ENCODE assay signal across 12 mouse cellular contexts in genomic region chr8:88301589-88302437, GRCm38 (mm10). TPM values are rescaled to one million over a fixed set of nuclear protein-coding genes. Genes with fewer than 3 reads are reported as not detected.
A peak's percentile ranks its signal among the peaks of the same experiment; 100 is the strongest.
DNase-seq lines count a peak whose midpoint lies in the region; ATAC-seq and TF ChIP-seq lines count a peak whose summit lies in the region.
"Had no signal": no experiment of that assay in that cellular context is flagged by ENCODE, and none has a peak within 500 bp of the region (broad histone marks: within the 10 kb centered on the region; RNA-seq: fewer than 3 reads in every experiment).

No protein-coding gene starts in this region.

- no peak for TF ChIP-seq CTCF in cerebellum, adult 2 months (IDR thresholded peaks at IDR 0.05; ENCODE audit: borderline replicate concordance, insufficient read depth, low read depth, low read length)
- TF ChIP-seq CTCF in lung, embryonic 14.5 days (IDR thresholded peaks at IDR 0.05; ENCODE audit: low read depth), result no peak

- DNase-seq in cerebellum, postnatal 10 days, result peak; percentile 60 to 61
- DNase-seq in cerebellum, adult 2 months, result no peak
- DNase-seq in lung, embryonic 14.5 days, result peak; percentile 61
- no peak for DNase-seq in lung, postnatal 14 days
- no peak for DNase-seq in adrenal gland, adult 2 months
- no peak for DNase-seq in gastrocnemius, adult 8-10 months (ENCODE audit: low spot score in 2 of 2)
- DNase-seq: adrenal gland, postnatal 14 days; kidney, postnatal 14 days; right cerebral cortex, adult 18-20 months had no signal

- no peaks in the 10 kb centered on the region for H3K27me3 ChIP-seq in cerebellum, adult 2 months (ENCODE audit: control insufficient read depth, insufficient read depth, low read length)
- H3K27me3 ChIP-seq in lung, embryonic 14.5 days (ENCODE audit: insufficient read depth, low read length), result no peaks in the 10 kb centered on the region
- no peaks in the 10 kb centered on the region for H3K27me3 ChIP-seq in embryonic facial prominence, embryonic 15.5 days
- H3K27me3 ChIP-seq in liver, embryonic 15.5 days, result no peaks in the 10 kb centered on the region
- H3K27me3 ChIP-seq: forebrain, embryonic 12.5 days had no signal

- H3K4me2 ChIP-seq in lung, embryonic 14.5 days, result peak overlapping the region; percentile 5; the same call in 1 of the 2 replicates
- H3K4me2 ChIP-seq in embryonic facial prominence, embryonic 15.5 days (replicated peaks), result no peak overlapping the region
- H3K4me2 ChIP-seq in liver, embryonic 15.5 days, result peak overlapping the region; percentile 80
- H3K4me2 ChIP-seq: forebrain, embryonic 12.5 days had no signal

- H3K27ac ChIP-seq in cerebellum, adult 2 months (ENCODE audit: insufficient read depth, low read length), result no peak overlapping the region
- H3K27ac ChIP-seq in lung, embryonic 14.5 days (ENCODE audit: low read depth), result no peak overlapping the region
- no peak overlapping the region for H3K27ac ChIP-seq in embryonic facial prominence, embryonic 15.5 days (replicated peaks)
- H3K27ac ChIP-seq in liver, embryonic 15.5 days (replicated peaks), result peak overlapping the region; percentile 92
- H3K27ac ChIP-seq: forebrain, embryonic 12.5 days had no signal

- peaks cover 12% of the 10 kb centered on the region for H3K4me1 ChIP-seq in cerebellum, adult 2 months (ENCODE audit: control insufficient read depth, insufficient read depth, low read length)
- H3K4me1 ChIP-seq in lung, embryonic 14.5 days (ENCODE audit: insufficient read depth), result no peaks in the 10 kb centered on the region
- peaks cover 18% of the 10 kb centered on the region for H3K4me1 ChIP-seq in embryonic facial prominence, embryonic 15.5 days
- peaks cover 90% of the 10 kb centered on the region for H3K4me1 ChIP-seq in liver, embryonic 15.5 days (replicated peaks)

- no peaks in the 10 kb centered on the region for H3K9me3 ChIP-seq in lung, embryonic 14.5 days (ENCODE audit: low read depth, low read length)
- H3K9me3 ChIP-seq in embryonic facial prominence, embryonic 15.5 days (replicated peaks), result no peaks in the 10 kb centered on the region
- no peaks in the 10 kb centered on the region for H3K9me3 ChIP-seq in liver, embryonic 15.5 days (replicated peaks)
- H3K9me3 ChIP-seq: forebrain, embryonic 12.5 days had no signal

- WGBS in cerebellum, adult 2 months, result 67% methylated on average over 15 of the region's 15 CpGs
- 60% methylated on average over 15 of the region's 15 CpGs for WGBS in lung, embryonic 14.5 days
- WGBS in embryonic facial prominence, embryonic 15.5 days, result 58% methylated on average over 15 of the region's 15 CpGs
- WGBS in liver, embryonic 15.5 days (ENCODE audit: insufficient replicate concordance), result 36% methylated on average over 15 of the region's 15 CpGs

- no peaks in the 10 kb centered on the region for H3K36me3 ChIP-seq in lung, embryonic 14.5 days (ENCODE audit: insufficient read depth)
- H3K36me3 ChIP-seq in embryonic facial prominence, embryonic 15.5 days, result no peaks in the 10 kb centered on the region
- H3K36me3 ChIP-seq in liver, embryonic 15.5 days (replicated peaks), result peaks cover 33% of the 10 kb centered on the region
- H3K36me3 ChIP-seq: forebrain, embryonic 12.5 days had no signal

- peak; percentile 44; the same call in 1 of the 2 replicates for ATAC-seq in lung, embryonic 14.5 days (ENCODE audit: insufficient read depth)
- ATAC-seq in embryonic facial prominence, embryonic 15.5 days (ENCODE audit: insufficient number of reproducible peaks, low FRiP score, low TSS enrichment, low read depth), result 0 out of 2 replicates have a peak, but pooled peaks have one; percentile 20
- ATAC-seq in liver, embryonic 15.5 days (ENCODE audit: insufficient read depth), result peak; percentile 45

- H3K4me3 ChIP-seq in cerebellum, adult 2 months (replicated peaks; ENCODE audit: insufficient read depth, low read depth, low read length), result no peak overlapping the region
- no peak overlapping the region; the same call in 1 of the 2 replicates for H3K4me3 ChIP-seq in lung, embryonic 14.5 days (ENCODE audit: low read depth, low read length)
- no peak overlapping the region for H3K4me3 ChIP-seq in embryonic facial prominence, embryonic 15.5 days (replicated peaks)
- H3K4me3 ChIP-seq in liver, embryonic 15.5 days (replicated peaks), result peak overlapping the region; percentile 63
- H3K4me3 ChIP-seq: forebrain, embryonic 12.5 days had no signal

- TF ChIP-seq POLR2A in cerebellum, adult 2 months (IDR thresholded peaks at IDR 0.05; ENCODE audit: borderline replicate concordance, insufficient read depth, low read length), result no peak

- H3K9ac ChIP-seq in lung, embryonic 14.5 days, result no peak overlapping the region; the same call in 1 of the 2 replicates
- H3K9ac ChIP-seq in embryonic facial prominence, embryonic 15.5 days, result no peak overlapping the region
- peak overlapping the region; percentile 76 for H3K9ac ChIP-seq in liver, embryonic 15.5 days
- H3K9ac ChIP-seq: forebrain, embryonic 12.5 days had no signal

RNA-seq across cellular contexts. Expression of gene Adcy7, which starts 29.6 kb away (rescaled TPM):
- 3.9 and 5.4 TPM in 2 replicates for polyA plus RNA-seq in cerebellum, adult 2 months (2012; rRNA removed)
- polyA plus RNA-seq in lung, embryonic 14.5 days (2014; fragmentation: Nextera tagmentation; extraction: Ambion mirVana), result 11.3 and 12.4 TPM in 2 replicates
- polyA plus RNA-seq in embryonic facial prominence, embryonic 15.5 days (2015; fragmentation: Nextera tagmentation; extraction: Ambion mirVana), result 8.9 and 10.6 TPM in 2 replicates
- polyA plus RNA-seq in liver, embryonic 15.5 days (2015; fragmentation: Nextera tagmentation; extraction: Ambion mirVana), result 21.3 and 22.3 TPM in 2 replicates
- 10 to 100 TPM in 1 of 2 experiments, 1 to 10 TPM in 1; 4.8 to 18.6 TPM for total RNA-seq in adrenal gland, adult 2 months (2021)
- 8.7 and 11.3 TPM in 2 replicates for polyA plus RNA-seq in adrenal gland, adult 2 months (2012; rRNA removed)
- 1 to 10 TPM; 1.2 to 2.8 (median 1.7) TPM for total RNA-seq in gastrocnemius, adult 8-10 months (2022)

Comparison
In these comparisons a context has a peak if more than half of its experiments do, and no peak if none do; other contexts are left out.
1. DNase-seq: peak in cerebellum, postnatal 10 days (2 of 2) and lung, embryonic 14.5 days (single experiment); none in cerebellum, adult 2 months (0 of 2), lung, postnatal 14 days (single experiment), adrenal gland, adult 2 months (single experiment) and gastrocnemius, adult 8-10 months (0 of 2).
2. Peak in every context shown above with its lines, with median percentiles within 50 percentile points of each other: ATAC-seq.